Mouse (Mus musculus) liver, embryonic 16.5 days (tissue): ENCODE results near the gene Akap14. TPM values are rescaled to one million over a fixed set of nuclear protein-coding genes. Genes with fewer than 3 reads are reported as not detected.
A peak's percentile ranks its signal among the peaks of the same experiment; 100 is the strongest.

Source experiments
- ATAC-seq: fragments of 200-750 bp; cut with Nextera tagmentation; 2 replicates; pipeline ENCODE4 v1.8.0; 2017; ENCODE audit warnings: low read depth, mild to moderate bottlenecking, moderate number of reproducible peaks, moderate library complexity
- H3K27ac ChIP-seq: fragments of 300-500 bp; sonication (generic); 2 replicates; pipeline ENCODE4 v1.5.1; 2014; ENCODE audit warnings: mild to moderate bottlenecking, low read length
- H3K27me3 ChIP-seq: fragments of 300-500 bp; sonication (generic); 2 replicates; pipeline ENCODE4 v1.6.1; 2014; ENCODE audit warnings: low read depth, low read length, mixed read lengths; ENCODE audit not compliant: control insufficient read depth, insufficient read depth
- H3K36me3 ChIP-seq: fragments of 300-500 bp; sonication (generic); 2 replicates; pipeline ENCODE4 v1.6.1; 2014; ENCODE audit warnings: mild to moderate bottlenecking; ENCODE audit not compliant: control insufficient read depth, insufficient read depth
- H3K4me1 ChIP-seq: fragments of 300-500 bp; sonication (generic); 2 replicates; pipeline ENCODE4 v1.6.1; 2014; ENCODE audit warnings: low read depth, low read length, mixed read lengths; ENCODE audit not compliant: control insufficient read depth
- H3K4me2 ChIP-seq: fragments of 300-500 bp; sonication (generic); 2 replicates; pipeline ENCODE4 v1.6.1; 2014; ENCODE audit warnings: low read depth, low read length, mixed read lengths
- H3K4me3 ChIP-seq: fragments of 300-500 bp; sonication (generic); 2 replicates; pipeline ENCODE4 v1.5.1; 2014; ENCODE audit warnings: low read depth, mild to moderate bottlenecking, low read length
- H3K9ac ChIP-seq: fragments of 300-500 bp; sonication (generic); 2 replicates; pipeline ENCODE4 v1.6.1; 2014; ENCODE audit warnings: low read depth, low read length
- H3K9me3 ChIP-seq: fragments of 300-500 bp; sonication (generic); replicated peaks from 2 replicates; pipeline ENCODE4 v1.6.1; 2016; ENCODE audit warnings: low read length; ENCODE audit not compliant: control insufficient read depth
- WGBS: fragments of 180-500 bp; shearing (Covaris S2); extraction: QIAGEN DNeasy Blood & Tissue Kit; methylation state at CpG from one replicate; pipeline ENCODE4 v1.1.7; 2014; ENCODE audit not compliant: insufficient replicate concordance; 5-methylcytosine and 5-hydroxymethylcytosine counted together
- polyA plus RNA-seq: library from polyadenylated mRNA; unstranded; fragments of >200 nt; fragmentation: Nextera tagmentation; extraction: Ambion mirVana; gene quantifications from 2 replicates; pipeline ENCODE4 v1.2.1, GENCODE M21; 2015

Gene Akap14
- polyA plus RNA-seq, 1 experiment from 2014 or later = 0.05 TPM

DNA sequence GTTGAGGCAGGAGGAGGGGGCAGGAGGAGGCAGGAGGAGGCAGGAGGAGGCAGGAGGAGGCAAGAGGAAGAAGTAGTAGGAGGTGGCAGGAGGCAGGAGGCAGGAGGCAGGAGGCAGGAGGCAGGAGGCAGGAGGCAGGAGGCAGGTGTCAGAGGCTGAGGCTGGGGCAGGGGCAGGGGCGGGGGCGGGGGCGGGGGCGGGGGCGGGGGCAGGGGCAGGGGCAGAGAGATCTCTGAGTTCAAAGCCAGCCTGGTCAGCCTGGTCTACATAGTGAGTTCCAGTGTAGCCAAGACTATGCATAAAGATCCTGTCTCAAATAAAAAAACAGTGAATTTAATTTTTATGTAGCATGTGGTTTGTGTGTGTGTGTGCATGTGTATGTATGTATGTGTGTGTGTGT is 51.6 kb downstream of the Akap14 start:
- H3K4me3 ChIP-seq = no peak overlapping the region
- 10% methylated on average over 2 of the region's 5 CpGs for WGBS
- H3K27ac ChIP-seq = no peak overlapping the region
- H3K4me1 ChIP-seq = no peaks in the 10 kb centered on the region
- H3K27me3 ChIP-seq = no peaks in the 10 kb centered on the region
- H3K36me3 ChIP-seq = no peaks in the 10 kb centered on the region
- H3K9ac ChIP-seq = no peak overlapping the region
- no peaks in the 10 kb centered on the region for H3K9me3 ChIP-seq
- no peak for ATAC-seq
- no peak overlapping the region for H3K4me2 ChIP-seq

DNA sequence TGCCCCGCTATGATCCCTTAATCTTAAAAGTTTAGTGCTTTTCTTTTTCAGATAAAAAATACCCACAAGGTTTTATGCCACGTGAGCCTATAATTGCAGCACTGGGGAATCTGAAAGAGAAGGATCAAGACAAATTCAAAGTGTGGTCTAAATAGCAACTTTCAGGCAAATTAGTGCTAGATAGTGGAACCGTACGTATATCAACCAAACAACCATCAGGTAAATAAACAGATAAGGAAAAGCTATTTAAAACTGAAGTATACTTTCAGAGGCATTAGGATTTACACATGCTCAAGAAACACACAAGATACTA is 57.8 kb downstream of the Akap14 start:
- no peak for ATAC-seq
- H3K36me3 ChIP-seq = no peaks in the 10 kb centered on the region
- H3K9ac ChIP-seq = 0 out of 2 replicates have a peak overlapping the region, but pooled peaks have one; percentile 3
- H3K9me3 ChIP-seq = no peaks in the 10 kb centered on the region
- WGBS = 62% methylated on average over 4 of the region's 4 CpGs
- peak overlapping the region; percentile 65 for H3K4me3 ChIP-seq
- H3K4me1 ChIP-seq = no peaks in the 10 kb centered on the region; the same call in 1 of the 2 replicates
- no peaks in the 10 kb centered on the region for H3K27me3 ChIP-seq
- peak overlapping the region; percentile 40; the same call in 1 of the 2 replicates for H3K4me2 ChIP-seq
- no peak overlapping the region for H3K27ac ChIP-seq

- Histone ChIP-seq H3K4me2 (peak within 1 kb of the TSS; percentile 73), H3K36me3 (no peaks in the 10 kb centered on the region), H3K27me3 (no peaks in the 10 kb centered on the region), H3K27ac (peak within 1 kb of the TSS; percentile 91), H3K9me3 (no peaks in the 10 kb centered on the region), H3K4me1 (no peaks in the 10 kb centered on the region; the same call in 1 of the 2 replicates), H3K9ac (peak within 1 kb of the TSS; percentile 70), H3K4me3 (peak within 1 kb of the TSS; percentile 65)
- WGBS = 19% methylated on average over 30 of the region's 30 CpGs
- peak; percentile 97 for ATAC-seq
Observed at GRCm38 (mm10) chrX:37110193-37110880, 58.3 kb downstream of the Akap14 start, which contains the start of gene Upf3b. Gene Upf3b, minus strand, starts transcription at chrX:37110322.

DNA sequence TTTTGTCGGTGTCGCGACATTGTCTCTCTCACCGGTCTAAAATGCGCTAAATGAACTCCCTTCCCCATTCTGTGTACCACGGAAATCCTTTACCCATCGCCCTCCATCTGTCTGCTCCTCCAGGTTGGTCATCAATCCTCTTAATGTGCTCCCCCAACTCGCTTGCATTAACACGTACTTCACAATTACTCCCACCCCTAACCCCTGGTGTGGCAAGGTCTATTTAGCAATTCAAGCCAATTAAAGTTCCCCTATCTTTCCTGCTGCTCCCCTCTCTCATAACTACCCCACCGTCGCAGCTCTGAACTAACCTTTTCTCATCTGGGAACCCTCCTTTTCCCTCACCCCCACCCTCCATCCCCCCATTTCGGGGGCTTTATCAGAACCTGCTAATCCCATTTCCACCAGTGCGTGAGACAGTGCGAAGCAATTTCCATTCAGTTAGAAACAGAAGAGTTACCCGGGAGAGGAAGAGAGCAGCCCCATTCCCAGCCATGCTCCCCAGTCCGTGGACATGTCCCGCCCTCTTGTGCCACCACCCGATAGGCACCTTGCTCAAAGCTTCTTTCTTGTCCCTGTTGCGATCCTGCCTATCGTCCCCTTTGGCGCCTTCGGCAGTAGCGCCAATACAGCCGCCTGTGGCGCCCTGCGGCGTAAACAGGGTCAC is 59.0 kb downstream of the Akap14 start:
- peak overlapping the region; percentile 70 for H3K9ac ChIP-seq
- H3K27ac ChIP-seq = peak overlapping the region; percentile 91
- 13% methylated on average over 27 of the region's 27 CpGs for WGBS
- peak overlapping the region; percentile 65 for H3K4me3 ChIP-seq
- H3K36me3 ChIP-seq = no peaks in the 10 kb centered on the region
- H3K9me3 ChIP-seq = no peaks in the 10 kb centered on the region
- no peaks in the 10 kb centered on the region for H3K27me3 ChIP-seq
- H3K4me1 ChIP-seq = no peaks in the 10 kb centered on the region; the same call in 1 of the 2 replicates
- ATAC-seq = peak; percentile 80
- H3K4me2 ChIP-seq = peak overlapping the region; percentile 73

DNA sequence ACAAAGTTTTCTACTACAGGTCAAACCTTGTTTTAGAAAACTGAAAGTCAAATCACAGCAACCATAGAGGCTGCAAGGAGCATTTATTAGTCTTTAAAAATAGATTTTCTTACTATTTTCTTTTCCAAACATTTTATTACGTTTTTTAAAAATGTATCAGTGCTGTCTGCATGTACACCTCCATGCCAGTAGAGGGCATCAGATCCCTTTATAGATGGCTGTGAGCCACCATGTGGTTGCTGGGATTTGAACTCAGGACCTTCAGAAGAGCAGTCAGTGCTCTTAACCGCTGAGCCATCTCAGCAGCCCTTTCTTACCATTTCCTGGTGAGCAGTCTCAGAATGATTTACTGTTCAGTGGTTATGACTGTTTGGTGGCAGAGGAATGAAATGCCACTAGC is 64.8 kb downstream of the Akap14 start:
- peaks cover 6% of the 10 kb centered on the region for H3K36me3 ChIP-seq
- no peaks in the 10 kb centered on the region for H3K9me3 ChIP-seq
- WGBS = 58% methylated on average over 2 of the region's 2 CpGs

More for the DNA sequence above, 64.8 kb downstream of the Akap14 start:
- H3K4me2 ChIP-seq = no peak overlapping the region
- H3K4me1 ChIP-seq = no peaks in the 10 kb centered on the region
- H3K4me3 ChIP-seq = no peak overlapping the region
- H3K27ac ChIP-seq = no peak overlapping the region
- no peak overlapping the region for H3K9ac ChIP-seq
- H3K27me3 ChIP-seq = no peaks in the 10 kb centered on the region
- ATAC-seq = no peak

Other genes starting within 250 kb of the Akap14 start
- 4.0 and 4.3 TPM in 2 replicates for gene Sept6, start 177.0 kb downstream of the Akap14 start, polyA plus RNA-seq
- not detected in 2 replicates for gene Sowahd, start 120.0 kb downstream of the Akap14 start, polyA plus RNA-seq
- gene Rpl39, start 83.4 kb downstream of the Akap14 start, polyA plus RNA-seq = 281 and 327 TPM in 2 replicates
- gene Upf3b, start 58.5 kb downstream of the Akap14 start, polyA plus RNA-seq = 8.9 and 9.7 TPM in 2 replicates
- 5.1 and 5.4 TPM in 2 replicates for gene Nkap, start 42.0 kb downstream of the Akap14 start, polyA plus RNA-seq
- 213 and 241 TPM in 2 replicates for gene Ndufa1, start 22.3 kb upstream of the Akap14 start, polyA plus RNA-seq
- 2.2 and 2.4 TPM in 2 replicates for gene Rnf113a1, start 22.4 kb upstream of the Akap14 start, polyA plus RNA-seq
- gene Gm9, start 42.2 kb upstream of the Akap14 start, polyA plus RNA-seq = not detected in 2 replicates
- gene Rhox1, start 53.4 kb upstream of the Akap14 start, polyA plus RNA-seq = not detected in 2 replicates
- gene Rhox2a, start 76.1 kb upstream of the Akap14 start, polyA plus RNA-seq = not detected in 2 replicates
- not detected in 2 replicates for gene Rhox3a, start 81.1 kb upstream of the Akap14 start, polyA plus RNA-seq
- not detected in 2 replicates for gene Rhox4a, start 96.5 kb upstream of the Akap14 start, polyA plus RNA-seq
- not detected in 2 replicates for gene Rhox3a2, start 211.2 kb upstream of the Akap14 start, polyA plus RNA-seq
- gene Rhox4a2, start 222.0 kb upstream of the Akap14 start, polyA plus RNA-seq = not detected in 2 replicates
- gene Rhox2b, start 243.2 kb upstream of the Akap14 start, polyA plus RNA-seq = not detected in 2 replicates